Mouse (Mus musculus) thymus, postnatal 36 days (tissue): ENCODE results near the gene Nr4a1.
A peak's percentile ranks its signal among the peaks of the same experiment; 100 is the strongest.

Experiments
- DNase-seq, 2 experiments: peaks; one replicate each; pipeline ENCODE4 v3.0.0; 2022; ENCODE audit warnings: mixed read lengths in 2 of 2

The Nr4a1 gene

DNA sequence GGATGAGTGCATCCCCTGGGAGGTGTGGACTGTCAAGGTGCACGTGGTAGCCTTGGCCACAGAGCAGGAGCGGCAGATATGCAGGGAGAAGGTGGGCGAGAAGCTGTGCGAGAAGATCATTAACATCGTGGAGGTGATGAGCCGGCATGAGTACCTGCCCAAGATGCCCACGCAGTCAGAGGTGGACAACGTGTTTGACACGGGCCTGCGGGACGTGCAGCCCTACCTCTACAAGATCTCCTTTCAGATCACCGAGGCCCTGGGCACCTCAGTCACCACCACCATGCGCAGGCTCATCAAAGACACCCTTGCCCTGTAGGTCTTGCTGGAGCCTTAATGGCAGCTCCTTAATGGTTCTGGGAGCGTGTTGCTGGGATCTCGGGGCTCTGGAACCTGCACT lies 36.3 kb downstream of the Nr4a1 start:
- DNase-seq, result no peak

DNA sequence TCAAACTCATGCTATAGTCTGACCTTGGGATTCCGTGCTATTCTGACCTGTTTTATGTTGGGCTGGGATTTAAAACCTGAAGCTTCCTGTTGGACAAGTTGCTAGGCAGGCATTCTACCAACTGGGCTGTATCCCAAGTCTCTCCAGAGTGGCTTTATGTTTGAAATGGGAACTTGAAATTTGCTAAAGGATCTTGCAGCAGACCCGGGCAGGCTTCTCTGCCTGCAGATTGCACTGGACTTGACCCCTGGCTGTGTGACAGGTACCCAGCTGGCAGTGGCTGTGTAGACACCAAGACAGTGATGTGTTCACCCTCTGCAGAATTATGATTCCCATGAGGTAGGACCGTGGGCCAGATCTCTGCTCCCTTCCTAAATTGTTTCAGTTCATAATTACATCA lies 37.9 kb downstream of the Nr4a1 start:
- no peak for DNase-seq

DNA sequence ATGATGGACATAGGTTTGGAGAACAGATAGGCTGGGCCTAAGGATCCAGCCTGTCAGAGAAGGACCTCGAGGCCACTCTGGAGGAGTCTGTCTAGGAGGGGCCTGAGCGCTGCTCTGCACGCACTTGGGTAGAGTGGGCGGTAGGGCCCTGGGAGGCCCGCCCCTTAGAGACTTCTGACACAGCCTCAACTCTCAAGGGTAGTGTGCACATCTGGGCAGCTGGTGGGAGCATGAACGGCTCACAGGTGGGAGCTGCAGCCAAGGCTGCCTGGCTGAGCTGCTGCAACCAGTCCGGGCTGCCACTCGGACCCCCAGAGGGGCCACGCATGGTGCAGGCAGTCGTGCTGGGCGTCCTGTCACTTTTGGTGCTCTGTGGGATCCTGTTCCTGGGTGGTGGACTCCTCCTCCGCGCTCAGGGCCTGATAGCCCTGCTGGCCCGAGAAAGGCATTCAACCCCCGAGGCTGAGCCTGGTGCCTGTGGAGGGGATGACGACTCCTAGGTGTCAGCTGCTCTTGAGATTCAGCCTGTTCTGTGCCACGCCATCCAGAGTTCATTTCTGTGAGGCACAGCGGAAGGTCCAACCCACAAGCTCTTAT lies 39.1 kb downstream of the Nr4a1 start, which contains the start of gene 6030408B16Rik:
6030408B16Rik (plus strand) TSS at position 188 of the 597 bp plus-strand sequence.
- DNase-seq, result no peak

DNA sequence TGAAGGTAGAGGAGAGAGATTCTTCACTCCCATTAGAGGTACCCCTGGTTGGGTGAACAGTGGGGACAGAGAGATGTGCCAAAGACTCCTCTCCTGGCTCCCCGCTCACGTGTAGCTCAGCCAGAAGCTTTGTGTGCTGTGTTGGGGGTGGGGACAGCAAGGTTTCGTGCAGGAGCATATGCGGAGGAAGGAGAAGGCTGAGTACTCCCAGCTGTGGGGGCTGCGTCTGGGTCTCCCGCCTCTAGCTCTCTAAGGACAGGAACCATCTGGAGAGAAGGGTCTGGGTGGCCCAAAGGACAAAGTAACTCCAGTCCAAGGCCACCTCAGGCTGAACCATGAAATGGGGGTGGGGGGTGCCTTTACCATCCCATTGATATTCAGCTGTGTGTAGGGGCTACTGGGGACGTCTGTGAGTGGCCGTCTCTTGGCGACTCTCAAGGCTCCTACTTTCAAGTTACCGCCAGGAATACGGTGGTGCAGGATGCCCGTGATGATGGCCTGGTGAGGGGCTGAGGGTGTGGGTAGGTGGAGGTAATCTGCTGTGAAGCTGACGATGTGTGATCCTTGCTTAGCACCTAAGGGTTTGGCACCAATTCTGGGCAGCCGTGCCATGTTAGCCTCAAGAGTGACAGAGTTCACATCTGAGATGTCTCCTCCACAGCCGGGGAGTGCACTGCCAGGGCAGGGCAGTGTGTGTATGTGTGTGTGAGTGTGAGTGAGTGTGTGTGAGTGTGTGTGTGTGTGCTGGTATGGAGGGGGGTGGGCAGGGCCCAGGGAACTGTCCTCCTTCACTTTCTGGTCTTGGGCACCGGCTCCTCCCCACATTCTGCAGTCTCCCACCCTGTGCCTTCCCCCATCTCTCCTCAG lies 40.2 kb downstream of the Nr4a1 start:
- DNase-seq, result no peak

DNA sequence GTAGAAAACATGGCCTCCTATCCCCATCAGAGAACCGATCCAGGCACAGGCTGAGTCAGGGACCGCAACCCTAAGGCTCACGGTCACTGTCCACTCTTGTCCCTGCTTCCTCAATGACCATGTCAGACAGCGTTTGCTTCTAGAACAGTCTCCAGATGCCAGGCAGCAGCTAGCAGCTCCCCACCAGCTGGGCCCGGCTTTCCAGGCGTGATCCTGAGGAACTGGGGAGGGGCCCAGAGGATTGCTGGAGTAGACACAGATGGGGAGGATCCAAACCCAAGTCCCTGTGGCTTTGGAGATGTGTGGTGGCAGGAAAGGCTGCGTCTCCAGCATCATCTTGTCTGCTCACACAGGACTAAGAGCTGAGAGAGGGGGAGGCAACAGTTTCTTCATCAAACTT lies 41.0 kb downstream of the Nr4a1 start:
- no peak for DNase-seq

DNA sequence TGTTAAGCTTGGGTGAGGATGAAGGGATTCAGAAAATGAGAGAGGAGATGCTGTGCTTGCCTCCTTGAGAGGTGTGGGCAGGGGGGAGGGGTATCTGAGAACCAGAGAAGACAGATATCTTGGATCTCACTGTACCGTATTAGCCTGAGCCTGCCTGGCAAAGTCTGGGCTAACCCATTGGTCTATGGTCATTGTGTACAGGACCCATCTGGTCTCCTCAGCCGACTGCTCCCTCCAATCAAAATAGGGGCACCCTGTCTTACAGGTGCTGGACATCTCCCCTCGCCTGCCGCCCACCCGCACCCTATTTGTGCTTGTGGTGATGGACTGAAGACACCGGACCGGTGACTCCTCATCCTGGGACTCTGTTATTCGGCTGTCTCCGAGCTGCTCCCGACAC lies 41.5 kb downstream of the Nr4a1 start:
- no peak for DNase-seq

DNA sequence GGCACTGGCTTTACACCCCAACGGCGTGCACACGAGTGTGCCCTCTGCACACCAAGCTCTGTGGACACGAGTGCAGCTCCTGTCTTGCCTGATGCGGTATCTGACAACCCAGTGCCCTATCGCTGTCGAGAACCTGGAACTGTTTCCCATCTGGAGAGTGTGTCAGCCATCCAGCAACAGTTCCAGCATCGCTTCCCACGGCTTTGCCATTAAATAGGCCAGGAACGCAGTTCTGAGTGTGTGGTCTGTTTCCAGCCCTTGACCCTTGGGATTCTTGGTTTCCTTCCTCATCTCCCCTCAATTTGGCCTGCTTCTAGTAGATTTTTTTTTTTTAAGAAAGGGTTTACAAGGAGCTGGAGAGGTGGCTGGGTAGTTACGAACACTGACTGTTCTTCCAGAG lies 42.0 kb downstream of the Nr4a1 start:
- no peak for DNase-seq

DNA sequence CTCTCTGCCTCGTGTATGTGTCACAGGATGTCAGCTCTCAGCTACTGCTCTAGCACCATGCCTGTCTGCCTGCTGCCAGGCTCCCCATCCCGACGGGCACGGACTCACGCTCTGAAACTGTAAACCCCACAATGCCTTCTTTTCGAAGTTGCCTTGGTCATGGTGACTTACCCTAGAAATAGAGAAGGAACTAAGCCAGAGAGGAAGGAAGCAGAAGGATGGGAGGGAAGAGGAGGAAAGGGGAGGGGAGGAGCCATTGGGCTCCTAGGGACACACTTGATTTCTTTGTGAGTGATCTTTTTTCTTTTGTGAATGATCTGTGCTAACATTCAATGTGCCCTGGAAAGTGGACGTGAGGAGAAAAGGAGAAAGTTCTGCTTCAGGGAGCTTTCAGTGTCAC lies 43.9 kb downstream of the Nr4a1 start:
- DNase-seq, result no peak

DNA sequence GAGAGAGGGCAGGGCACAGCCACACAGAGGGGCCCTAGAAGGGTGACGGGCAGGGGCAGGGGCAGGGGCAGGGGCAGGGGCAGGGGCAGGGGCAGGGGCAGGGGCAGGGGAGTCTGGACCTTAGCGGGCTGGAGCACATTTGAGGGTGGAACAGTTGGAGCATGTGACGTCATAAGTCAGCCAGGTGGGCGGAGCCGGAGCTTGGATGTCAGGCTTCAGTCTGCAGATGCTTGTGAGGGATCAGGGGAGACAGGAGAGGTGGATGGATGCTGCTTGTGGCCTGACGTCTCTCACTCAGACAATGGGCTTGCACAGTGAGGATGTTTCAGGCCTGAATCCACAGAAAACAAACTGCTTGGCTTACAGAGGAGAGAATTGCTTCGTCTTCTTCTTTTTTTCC lies 44.5 kb downstream of the Nr4a1 start:
- no peak for DNase-seq

DNA sequence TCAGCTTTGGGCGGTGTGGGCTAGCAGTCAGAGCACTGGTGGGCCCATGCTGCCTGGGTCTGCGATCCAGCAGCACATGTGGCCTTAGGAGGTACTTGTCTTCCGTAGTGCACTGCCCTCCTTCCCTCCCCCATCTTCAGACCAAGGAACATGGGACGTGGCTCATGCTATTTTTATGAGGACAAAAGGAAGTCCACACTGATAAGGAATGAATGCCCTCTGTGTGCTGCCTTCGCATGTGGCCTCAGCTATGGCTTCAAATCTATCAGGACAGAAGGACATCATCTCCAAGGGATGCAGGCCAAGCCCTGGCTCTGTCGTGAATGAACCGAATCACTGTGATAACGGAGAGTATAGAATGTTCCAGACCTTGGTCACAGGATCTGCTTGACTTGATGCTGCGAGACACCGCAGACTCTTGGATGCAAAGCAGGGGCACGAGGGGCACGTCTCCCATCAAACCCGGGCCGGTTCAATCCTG lies 45.5 kb downstream of the Nr4a1 start:
- no peak for DNase-seq

DNA sequence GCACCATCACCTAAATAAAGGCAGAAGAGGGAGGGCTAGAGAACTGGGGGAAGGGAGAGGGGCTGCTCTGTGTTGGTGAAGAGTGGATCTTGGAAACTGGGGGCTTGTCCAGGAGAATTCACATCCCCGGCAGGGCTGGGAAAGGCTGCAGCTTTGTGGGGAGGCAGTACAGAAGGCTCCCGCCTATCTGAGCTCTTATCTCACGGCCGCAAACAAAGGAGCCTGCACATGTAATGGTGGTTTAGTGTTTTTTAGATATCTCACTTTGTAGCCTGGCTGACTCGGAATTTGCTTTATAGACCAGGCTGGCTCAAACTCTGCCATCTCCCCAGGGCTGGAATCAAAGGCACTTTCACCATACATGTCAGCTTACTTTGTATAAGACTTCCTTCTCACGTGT lies 46.1 kb downstream of the Nr4a1 start:
- no peak for DNase-seq

DNA sequence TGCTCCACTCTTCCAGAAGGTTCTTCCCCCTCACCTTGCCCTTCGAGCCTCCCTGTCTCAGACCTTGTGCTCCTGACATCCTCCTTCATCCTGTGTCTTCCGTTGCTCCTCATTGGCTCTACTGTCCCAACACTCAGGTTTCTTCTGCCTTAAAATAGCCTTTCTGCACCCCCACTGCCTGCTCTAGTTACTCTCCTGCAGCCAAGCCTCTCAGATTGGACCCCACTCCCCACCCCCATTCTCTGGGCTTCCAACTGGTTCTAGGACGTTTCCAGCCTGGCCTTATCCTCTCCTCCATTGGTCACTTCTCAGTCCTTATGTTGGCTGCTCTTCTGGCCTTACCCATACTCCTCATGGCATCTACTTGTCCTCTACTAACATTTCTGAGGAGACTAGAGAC lies 48.1 kb downstream of the Nr4a1 start:
- DNase-seq, result no peak

DNA sequence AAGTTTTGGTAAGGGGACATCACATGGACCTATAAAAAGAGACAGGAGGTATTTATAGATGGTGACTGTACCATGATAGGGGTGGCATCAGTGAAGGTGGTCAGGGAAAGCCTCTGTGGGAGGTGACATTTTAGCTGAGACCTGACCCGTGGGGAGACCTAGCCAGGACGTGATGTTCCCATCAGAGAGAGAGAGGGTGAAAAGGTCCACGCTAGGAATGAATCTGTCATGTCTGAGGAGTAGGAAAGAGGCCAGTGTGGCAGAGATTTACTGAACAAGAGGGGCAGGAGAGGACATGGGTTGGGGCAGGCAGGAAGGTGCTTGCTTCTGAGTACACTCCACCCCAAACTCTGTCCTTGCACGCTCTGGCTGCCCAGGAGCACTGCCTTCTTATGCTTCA lies 49.8 kb downstream of the Nr4a1 start:
- DNase-seq, result no peak

DNA sequence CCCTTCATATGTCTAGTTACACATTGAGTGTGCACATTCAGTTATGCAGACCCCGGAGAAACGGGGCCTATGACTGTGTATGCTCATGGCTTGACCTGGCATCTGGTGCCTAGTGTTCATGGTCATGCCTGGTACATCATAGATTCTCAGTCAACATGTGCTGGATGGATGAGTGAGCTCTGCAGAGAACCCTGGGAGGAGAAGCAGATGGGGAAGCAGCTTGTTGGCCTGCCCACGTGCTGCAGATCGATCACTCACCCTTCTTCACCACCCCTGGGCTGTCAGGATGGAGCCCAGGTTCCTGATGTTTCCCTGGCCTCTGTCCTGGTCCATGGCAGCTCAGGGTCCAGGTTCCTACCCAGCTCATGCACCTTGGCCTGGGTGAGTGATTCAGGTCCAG lies 52.4 kb downstream of the Nr4a1 start:
- no peak for DNase-seq

DNA sequence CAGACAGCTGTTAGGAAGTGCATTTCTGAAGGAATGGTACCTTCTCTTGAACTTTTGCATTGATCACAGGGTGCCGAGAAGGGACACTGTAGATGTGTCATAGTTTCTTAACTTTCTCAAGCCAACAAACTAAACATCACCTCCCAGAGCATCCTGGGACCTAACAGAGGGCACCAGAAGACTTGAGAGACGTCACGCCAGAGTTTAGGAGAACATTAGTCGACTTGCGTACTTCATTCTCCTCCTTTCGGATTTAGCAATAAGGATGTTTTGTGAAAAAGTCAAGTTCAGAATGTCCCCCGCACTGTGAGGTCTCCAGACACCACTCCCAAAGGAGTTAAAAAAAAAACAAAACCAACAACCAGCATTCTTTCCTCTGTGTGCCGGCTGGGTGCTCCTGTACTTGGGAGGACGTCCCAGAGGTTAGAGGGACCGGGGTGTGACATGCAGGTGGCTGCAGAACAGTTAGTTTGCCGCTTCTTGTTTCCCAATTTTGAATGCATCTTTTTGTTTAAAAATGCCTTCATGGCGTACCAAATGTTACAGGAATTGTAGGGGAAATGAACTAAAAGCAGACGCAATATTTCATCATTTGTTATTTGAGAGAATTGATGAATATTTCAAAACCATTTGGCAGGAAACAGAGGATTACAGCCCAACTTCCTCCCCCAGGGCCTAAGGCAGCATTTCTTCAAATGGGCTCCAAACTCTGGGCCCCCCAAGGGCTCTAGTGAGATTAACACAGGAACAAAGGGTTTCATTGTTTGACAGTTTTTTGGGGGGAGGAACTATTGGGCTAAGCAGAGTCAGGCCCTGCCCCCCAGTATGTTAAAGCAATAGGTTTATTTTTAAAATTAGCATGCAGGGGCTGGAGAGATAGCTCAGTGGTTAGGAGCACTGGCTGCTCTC lies 54.6 kb downstream of the Nr4a1 start:
- no peak for DNase-seq

DNA sequence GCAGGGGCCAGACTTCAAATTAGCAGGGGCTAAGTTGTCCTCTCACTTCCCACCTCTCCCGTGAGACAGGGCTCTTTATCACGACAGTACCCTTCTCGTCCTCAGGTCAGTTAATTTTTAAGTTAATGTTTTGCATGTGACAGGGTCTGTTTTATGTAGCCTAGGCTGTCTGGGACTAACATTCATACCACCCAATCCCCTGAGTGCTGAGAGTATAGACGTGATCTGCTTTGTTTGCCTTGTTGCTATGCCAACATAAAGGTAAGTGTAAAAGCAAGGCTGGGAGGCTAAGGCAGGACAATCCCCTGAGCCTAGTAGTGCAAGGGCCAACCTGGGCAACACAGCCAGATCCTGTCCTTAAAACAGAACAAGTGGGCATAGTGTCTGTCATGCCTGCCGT lies 55.4 kb downstream of the Nr4a1 start:
- no peak for DNase-seq

DNA sequence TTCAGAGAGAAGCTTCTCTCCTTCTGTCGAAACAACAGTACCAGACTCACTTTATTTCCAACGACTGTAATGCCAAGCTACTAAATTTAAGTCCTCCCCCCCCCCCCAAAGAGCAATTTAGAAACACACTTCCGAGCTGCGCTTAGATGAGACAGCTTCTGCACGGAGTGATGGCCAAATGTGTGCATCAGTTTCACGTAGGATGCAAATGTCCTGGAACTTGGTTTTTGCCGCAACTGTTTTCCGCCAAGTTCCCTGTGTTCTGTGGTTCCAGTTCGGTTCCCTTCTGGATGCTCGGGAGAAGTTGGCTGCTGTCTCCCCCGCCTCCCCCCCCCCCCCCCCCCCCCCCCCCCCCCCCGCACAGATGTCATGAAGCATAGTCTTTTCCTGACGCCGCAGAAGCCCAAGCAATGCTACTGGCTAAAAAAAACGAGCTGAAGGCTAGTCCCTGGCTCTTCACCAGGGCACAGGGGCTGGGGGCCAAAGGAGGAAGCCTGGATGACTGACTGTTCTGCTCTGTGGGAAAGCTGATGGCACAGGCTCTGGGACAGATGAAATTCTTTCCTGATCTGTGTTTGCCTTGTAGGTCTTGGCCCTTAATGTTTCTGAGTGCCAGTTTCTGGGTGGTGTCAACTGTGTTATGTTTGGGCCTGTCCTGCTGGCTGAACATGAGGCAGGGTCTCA lies 57.2 kb downstream of the Nr4a1 start:
- no peak for DNase-seq

DNA sequence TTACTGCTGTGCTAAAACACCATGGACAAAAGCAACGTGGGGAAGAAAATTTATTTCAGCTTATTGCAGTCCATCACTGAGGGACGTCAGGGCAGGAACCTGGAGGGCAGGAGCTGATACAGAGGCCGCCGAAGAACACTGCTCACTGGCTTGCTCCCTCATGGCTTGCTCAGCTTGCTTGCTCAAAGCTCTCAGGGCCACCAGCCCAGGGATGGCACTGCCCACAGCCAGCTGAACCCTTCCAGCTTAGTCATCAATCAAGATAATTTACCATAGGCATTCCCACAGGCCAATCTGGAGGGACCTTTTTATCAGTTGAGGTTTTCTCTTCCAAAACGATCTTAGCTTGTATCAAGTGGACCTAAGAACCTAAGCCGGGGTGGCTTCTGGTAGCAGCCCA lies 57.9 kb downstream of the Nr4a1 start:
- DNase-seq, result no peak

DNA sequence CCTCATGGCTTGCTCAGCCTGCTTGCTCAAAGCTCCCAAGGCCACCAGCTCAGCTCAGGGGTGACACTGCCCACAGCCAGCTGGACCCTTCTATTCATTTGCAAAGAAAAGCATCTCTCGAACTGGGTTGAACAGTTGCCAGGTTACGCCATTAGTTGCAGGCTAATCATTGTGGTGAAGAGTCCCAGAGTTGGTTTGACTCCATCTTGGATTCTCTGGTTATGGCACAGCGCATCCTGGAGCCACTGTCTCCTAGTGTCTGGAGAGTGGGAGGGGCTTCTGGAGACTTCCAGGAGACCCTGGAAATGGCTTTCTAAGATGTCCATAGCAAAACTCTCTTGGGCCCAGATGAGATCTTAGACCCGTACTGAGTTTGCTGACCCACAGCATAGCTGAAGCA lies 61.3 kb downstream of the Nr4a1 start:
- DNase-seq, result no peak

DNA sequence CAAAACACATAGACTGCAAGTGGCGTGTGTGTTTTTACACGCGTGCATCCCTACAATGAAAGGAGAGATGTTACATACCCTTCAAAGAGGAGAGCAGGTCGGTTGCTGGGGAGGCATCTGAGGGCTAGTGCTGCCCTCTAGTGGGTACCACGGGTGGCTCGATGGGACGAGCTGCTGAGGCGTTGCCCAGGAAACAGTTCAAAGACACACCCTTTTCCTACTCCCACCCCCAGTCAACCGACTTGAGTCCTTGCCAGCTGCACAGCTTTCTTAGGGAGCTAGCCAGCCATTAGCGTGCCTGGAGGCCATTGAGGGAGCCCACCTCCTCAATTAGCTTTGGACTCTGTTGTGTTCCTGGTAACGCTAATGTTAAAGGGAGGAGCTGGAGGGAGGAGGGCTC lies 61.8 kb downstream of the Nr4a1 start:
- peak; percentile 87 to 90 for DNase-seq

DNA sequence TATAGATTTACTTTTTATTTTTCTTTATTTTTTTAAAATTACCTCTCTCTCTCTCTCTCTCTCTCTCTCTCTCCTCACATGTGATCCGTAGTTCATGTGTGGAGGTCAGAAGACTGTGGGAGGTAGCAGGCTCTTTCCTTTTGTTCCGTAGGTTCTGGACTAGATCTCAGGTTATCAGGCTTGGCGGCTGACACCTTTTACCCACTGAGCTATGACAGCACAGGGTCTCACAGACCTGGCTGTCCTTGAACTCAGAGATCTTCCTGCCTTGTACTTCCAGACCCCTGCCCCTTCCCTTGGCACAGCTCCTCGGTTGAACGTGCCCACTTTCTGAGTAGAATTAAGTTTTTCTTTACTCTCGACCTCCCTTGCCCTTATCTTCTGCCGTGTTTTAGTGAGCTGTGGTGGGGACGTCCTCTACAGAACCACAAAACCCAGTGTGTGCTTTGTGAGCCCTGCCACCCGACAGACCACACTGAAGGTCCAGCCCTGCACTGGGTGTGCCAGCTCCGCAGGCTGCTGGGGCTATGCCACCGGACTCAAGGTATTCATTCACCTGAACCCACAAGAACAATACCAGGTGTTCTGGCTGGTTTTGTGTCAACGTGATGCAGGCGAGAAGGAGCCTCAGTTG lies 62.3 kb downstream of the Nr4a1 start:
- DNase-seq, result no peak
